In the genomic region with DNA sequence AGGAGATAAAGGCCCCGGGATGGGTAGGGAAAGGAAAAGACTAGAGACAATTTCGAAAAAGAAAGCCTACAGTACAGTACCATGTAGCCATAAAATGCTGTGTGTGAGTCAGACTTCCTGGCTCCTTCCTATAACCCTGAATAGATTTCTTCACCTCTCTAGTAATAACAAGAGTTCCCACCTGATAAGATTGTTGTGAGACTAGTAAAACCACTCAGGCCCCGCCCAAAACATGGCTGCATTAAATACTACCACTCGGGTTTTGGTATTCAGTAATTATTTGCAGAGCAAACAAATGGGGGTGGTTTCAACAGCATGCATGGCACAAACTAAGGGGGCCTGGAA, we compare ENCODE assay signal across 1 mouse cellular context.
TF ChIP-seq lines count a peak whose summit lies in the region.

No protein-coding gene starts in this region.

TF ChIP-seq in MEL, 35 proteins besides CTCF, POLR2A, EP300 and RAD21:
- TF ChIP-seq E2F4 (IDR thresholded peaks at IDR 0.05; ENCODE audit: borderline replicate concordance, low read depth, low read length), result no peak
- TF ChIP-seq UBTF (IDR thresholded peaks at IDR 0.05; ENCODE audit: borderline replicate concordance, insufficient read depth, low read depth, low read length), result no peak
- TF ChIP-seq SIN3A (IDR thresholded peaks at IDR 0.05; ENCODE audit: low read length), result peak; percentile 90
- no peak for TF ChIP-seq MAZ (IDR thresholded peaks at IDR 0.05; ENCODE audit: low read depth, low read length)
- TF ChIP-seq NRF1 (IDR thresholded peaks at IDR 0.05; ENCODE audit: insufficient read depth, low read depth, low read length, poor library complexity, severe bottlenecking), result no peak
- TF ChIP-seq SMC3 (IDR thresholded peaks at IDR 0.05; ENCODE audit: low read depth, low read length), result no peak
- no peak for TF ChIP-seq BHLHE40 (IDR thresholded peaks at IDR 0.05; ENCODE audit: borderline replicate concordance, low read depth, low read length)
- 0 out of 2 replicates have a peak, but pooled peaks have one; percentile 17 for TF ChIP-seq POLR2AphosphoS2 (IDR thresholded peaks at IDR 0.05; ENCODE audit: low read length)
- no peak for TF ChIP-seq MEF2A (IDR thresholded peaks at IDR 0.05; ENCODE audit: extremely low read depth, insufficient replicate concordance, low read depth, low read length, poor library complexity, severe bottlenecking)
- TF ChIP-seq ELF1 (IDR thresholded peaks at IDR 0.05; ENCODE audit: low read depth, low read length), result no peak
- TF ChIP-seq POLR2AphosphoS5 (IDR thresholded peaks at IDR 0.05; ENCODE audit: borderline replicate concordance, low read depth, low read length), result no peak
- TF ChIP-seq HCFC1 (IDR thresholded peaks at IDR 0.05; ENCODE audit: low read depth, low read length), result peak; percentile 36; the same call in 1 of the 2 replicates
- peak; percentile 20; the same call in 1 of the 2 replicates for TF ChIP-seq ZMIZ1 (IDR thresholded peaks at IDR 0.05; ENCODE audit: low read depth, low read length)
- TF ChIP-seq JUND (IDR thresholded peaks at IDR 0.05; ENCODE audit: low read depth, low read length), result no peak
- TF ChIP-seq MYB (IDR thresholded peaks at IDR 0.05; ENCODE audit: low read depth, low read length), result no peak
- TF ChIP-seq NELFE (IDR thresholded peaks at IDR 0.05; ENCODE audit: low read depth, low read length), result peak; percentile 56
- no peak for TF ChIP-seq GABPA (IDR thresholded peaks at IDR 0.05; ENCODE audit: low read depth, low read length)
- TF ChIP-seq ZKSCAN1 (IDR thresholded peaks at IDR 0.05; ENCODE audit: low read depth, low read length), result no peak
- no peak for TF ChIP-seq MAX (IDR thresholded peaks at IDR 0.05; ENCODE audit: low read length)
- TF ChIP-seq ZNF384 (IDR thresholded peaks at IDR 0.05; ENCODE audit: low read depth, low read length), result no peak
- TF ChIP-seq CHD1 (IDR thresholded peaks at IDR 0.05; ENCODE audit: low read depth, low read length), result no peak
- TF ChIP-seq RCOR1 (IDR thresholded peaks at IDR 0.05; ENCODE audit: low read depth, low read length), result no peak
- TF ChIP-seq ETS1 (IDR thresholded peaks at IDR 0.05; ENCODE audit: low read depth, low read length), result peak; percentile 87; the same call in 1 of the 2 replicates
- TF ChIP-seq TAL1 (IDR thresholded peaks at IDR 0.05; ENCODE audit: low read length), result peak; percentile 34
- TF ChIP-seq USF1 (IDR thresholded peaks at IDR 0.05; ENCODE audit: low read depth, low read length), result no peak
- TF ChIP-seq TBP (IDR thresholded peaks at IDR 0.05; ENCODE audit: low read depth, low read length), result peak; percentile 90
- TF ChIP-seq CHD2 (IDR thresholded peaks at IDR 0.05; ENCODE audit: low read length), result no peak
- peak; percentile 89 for TF ChIP-seq GATA1 (IDR thresholded peaks at IDR 0.05; ENCODE audit: low read depth, low read length)
